Mouse (Mus musculus): ENCODE data around the gene Lrrc32. TPM values are rescaled to one million over a fixed set of nuclear protein-coding genes. Genes with fewer than 3 reads are reported as not detected.

Lrrc32 gene
- total RNA-seq, 2 experiments from 2014 or later, result 5.8 to 6.0 TPM

GRCm38 (mm10) chr7:98540879-98541278 is 51.8 kb downstream of the Lrrc32 start:
- no peak for DNase-seq (ENCODE audit: low spot score in 2 of 2)
- intact Hi-C loops (cut with DNase I), result loop anchor here (5.0 kb wide), 1 partner anchor 54 kb away; the partner anchor contains the start of gene Lrrc32

GRCm38 (mm10) chr7:98541564-98541963 is 52.5 kb downstream of the Lrrc32 start:
- intact Hi-C loops (cut with DNase I), result loop anchor here (5.0 kb wide), 1 partner anchor 54 kb away; the partner anchor contains the start of gene Lrrc32
- DNase-seq (ENCODE audit: low spot score in 2 of 2), result no peak

GRCm38 (mm10) chr7:98542267-98542666 is 53.2 kb downstream of the Lrrc32 start:
- intact Hi-C loops (cut with DNase I), result loop anchor here (5.0 kb wide), 1 partner anchor 55 kb away; the partner anchor contains the start of gene Lrrc32
- DNase-seq (ENCODE audit: low spot score in 2 of 2), result peak in 1 of 2 experiments; percentile 12

GRCm38 (mm10) chr7:98542731-98543142 is 53.7 kb downstream of the Lrrc32 start:
- intact Hi-C loops (cut with DNase I), result loop anchor here (5.0 kb wide), 1 partner anchor 55 kb away; the partner anchor contains the start of gene Lrrc32

GRCm38 (mm10) chr7:98543853-98544370 is 54.8 kb downstream of the Lrrc32 start:
- no peak for DNase-seq (ENCODE audit: low spot score in 2 of 2)
- intact Hi-C loops (cut with DNase I), result loop anchor here (5.0 kb wide), 1 partner anchor 57 kb away; the partner anchor contains the start of gene Lrrc32

More at GRCm38 (mm10) chr7:98542731-98543142, 53.7 kb downstream of the Lrrc32 start:
- peak in 1 of 2 experiments; percentile 23 for DNase-seq (ENCODE audit: low spot score in 2 of 2)

- intact Hi-C loops (cut with DNase I), result loop anchor here (5.0 kb wide), 1 partner anchor 57 kb away; the partner anchor contains the start of gene Lrrc32
- no peak for DNase-seq (ENCODE audit: low spot score in 2 of 2)
Observed at GRCm38 (mm10) chr7:98544556-98544955, 55.5 kb downstream of the Lrrc32 start.

- DNase-seq (ENCODE audit: low spot score in 2 of 2), result no peak
- intact Hi-C loops (cut with DNase I), result no loop called here
Observed at GRCm38 (mm10) chr7:98548839-98549238, 59.8 kb downstream of the Lrrc32 start.

- no peak for DNase-seq (ENCODE audit: low spot score in 2 of 2)
- intact Hi-C loops (cut with DNase I), result no loop called here
Observed at GRCm38 (mm10) chr7:98550596-98550995, 61.5 kb downstream of the Lrrc32 start.

GRCm38 (mm10) chr7:98551041-98551440 is 62.0 kb downstream of the Lrrc32 start:
- intact Hi-C loops (cut with DNase I), result no loop called here
- DNase-seq (ENCODE audit: low spot score in 2 of 2), result no peak

Other genes starting within 250 kb of the Lrrc32 start
- 10 to 100 TPM; 21.3 to 21.8 TPM for gene Acer3, start 168.1 kb upstream of the Lrrc32 start, total RNA-seq (2021)
- gene Tsku, start 128.0 kb upstream of the Lrrc32 start, total RNA-seq (2021), result 1 to 10 TPM; 3.1 to 3.4 TPM
- under 1 TPM in 1 of 2 experiments, not detected in 1; 0.11 TPM for gene Gucy2d, start 48.9 kb upstream of the Lrrc32 start, total RNA-seq (2021)
- 10 to 100 TPM; 50.8 to 71.6 TPM for gene Emsy, start 167.5 kb downstream of the Lrrc32 start, total RNA-seq (2021)
- 10 to 100 TPM; 54.8 to 60.0 TPM for gene Thap12, start 213.8 kb downstream of the Lrrc32 start, total RNA-seq (2021)

All from left cerebral cortex, postnatal 36 days (tissue).